Mouse (Mus musculus) lung, embryonic 15.5 days (tissue): Measurements from ENCODE around the gene Ckap4. TPM values are rescaled to one million over a fixed set of nuclear protein-coding genes. Genes with fewer than 3 reads are reported as not detected.
"Not testable (repeated sequence)": the region's sequence is repeated elsewhere in the genome, so short reads cannot be mapped to it uniquely, and the experiment has no call there.

Experiments used
- ATAC-seq: fragments of 200-750 bp; cut with Nextera tagmentation; 2 replicates; pipeline ENCODE4 v1.8.0; 2017; ENCODE audit warnings: moderate number of reproducible peaks, borderline replicate concordance; ENCODE audit not compliant: low FRiP score, low TSS enrichment; ENCODE audit errors: extremely low read depth
- H3K27ac ChIP-seq: fragments of 300-500 bp; sonication (generic); 2 replicates; pipeline ENCODE4 v1.5.1; 2015; ENCODE audit warnings: moderate library complexity, mild to moderate bottlenecking, inconsistent platforms
- H3K27me3 ChIP-seq: fragments of 300-500 bp; sonication (generic); 2 replicates; pipeline ENCODE4 v1.6.1; 2015; ENCODE audit warnings: inconsistent platforms
- H3K36me3 ChIP-seq: fragments of 300-500 bp; sonication (generic); 2 replicates; pipeline ENCODE4 v1.6.1; 2015; ENCODE audit warnings: inconsistent platforms
- H3K4me1 ChIP-seq: fragments of 300-500 bp; sonication (generic); 2 replicates; pipeline ENCODE4 v1.6.1; 2015; ENCODE audit warnings: inconsistent platforms
- H3K4me2 ChIP-seq: fragments of 300-500 bp; sonication (generic); 2 replicates; pipeline ENCODE4 v1.6.1; 2015; ENCODE audit warnings: inconsistent platforms, mild to moderate bottlenecking, moderate library complexity
- H3K4me3 ChIP-seq: fragments of 300-500 bp; sonication (generic); 2 replicates; pipeline ENCODE4 v1.5.1; 2015; ENCODE audit warnings: mild to moderate bottlenecking, inconsistent platforms
- H3K9ac ChIP-seq: fragments of 300-500 bp; sonication (generic); 2 replicates; pipeline ENCODE4 v1.6.1; 2015; ENCODE audit warnings: inconsistent platforms
- H3K9me3 ChIP-seq: fragments of 300-500 bp; sonication (generic); 2 replicates; pipeline ENCODE4 v1.6.1; 2016; ENCODE audit warnings: inconsistent platforms
- WGBS: fragments of 180-500 bp; shearing (Covaris S2); methylation state at CpG from one replicate; pipeline ENCODE4 v1.1.7; 2015; 5-methylcytosine and 5-hydroxymethylcytosine counted together
- polyA plus RNA-seq: library from polyadenylated mRNA; unstranded; fragments of >200 nt; fragmentation: Nextera tagmentation; extraction: Ambion mirVana; gene quantifications from 2 replicates; pipeline ENCODE4 v1.2.1, GENCODE M21; 2015

Gene Ckap4
- polyA plus RNA-seq, 1 experiment from 2014 or later, result 141 TPM

DNA sequence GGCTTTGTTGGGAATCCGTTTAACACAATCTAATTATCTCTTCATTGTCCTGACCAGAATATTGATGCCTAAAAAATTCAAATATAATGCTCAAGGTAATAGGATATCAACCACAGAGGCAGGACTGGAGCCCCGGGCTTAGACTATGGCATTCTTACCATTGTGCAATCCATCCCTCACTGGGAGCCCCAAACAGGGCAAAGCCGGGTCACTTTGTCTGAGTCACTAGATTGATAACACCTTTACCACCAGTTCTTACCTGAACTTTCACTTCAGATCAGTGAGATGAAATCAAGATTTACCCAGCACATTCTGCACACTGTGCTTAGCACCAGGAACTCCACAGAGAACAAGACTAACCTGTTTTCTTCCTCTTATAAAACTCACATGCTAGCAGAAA lies 50.3 kb downstream of the Ckap4 start:
- H3K9me3 ChIP-seq, result no peaks in the 10 kb centered on the region
- ATAC-seq, result no peak
- no peak overlapping the region for H3K27ac ChIP-seq
- H3K27me3 ChIP-seq, result no peaks in the 10 kb centered on the region
- no peak overlapping the region for H3K9ac ChIP-seq
- 55% methylated on average over 3 of the region's 3 CpGs for WGBS
- no peak overlapping the region for H3K4me2 ChIP-seq
- H3K4me1 ChIP-seq, result peaks cover 7% of the 10 kb centered on the region
- H3K36me3 ChIP-seq, result no peaks in the 10 kb centered on the region
- H3K4me3 ChIP-seq, result no peak overlapping the region

DNA sequence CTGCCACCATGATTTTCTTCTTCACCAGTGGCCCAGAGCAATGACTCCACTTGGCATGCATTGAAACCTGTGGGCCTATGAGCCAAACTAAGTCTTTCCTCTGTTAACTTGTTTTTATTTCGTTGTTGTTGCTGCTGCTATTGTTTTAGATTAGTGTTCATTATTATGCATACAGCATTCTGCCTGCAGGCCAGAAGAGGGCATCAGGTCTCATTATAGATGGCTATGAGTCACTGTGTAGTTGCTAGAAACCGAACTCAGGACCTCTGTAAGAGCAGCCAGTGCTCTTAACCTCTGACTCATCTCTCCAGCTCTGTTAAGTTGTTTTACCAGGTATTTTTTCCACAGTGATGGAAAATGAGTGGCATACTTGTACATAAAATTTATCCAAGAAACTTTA lies 50.8 kb downstream of the Ckap4 start:
- no peaks in the 10 kb centered on the region for H3K9me3 ChIP-seq
- WGBS, result 83% methylated on average over 2 of the region's 2 CpGs
- H3K27me3 ChIP-seq, result no peaks in the 10 kb centered on the region
- no peak overlapping the region for H3K9ac ChIP-seq
- no peak overlapping the region for H3K27ac ChIP-seq
- H3K4me3 ChIP-seq, result no peak overlapping the region
- peaks cover 7% of the 10 kb centered on the region for H3K4me1 ChIP-seq
- no peak for ATAC-seq
- H3K36me3 ChIP-seq, result no peaks in the 10 kb centered on the region
- no peak overlapping the region for H3K4me2 ChIP-seq

DNA sequence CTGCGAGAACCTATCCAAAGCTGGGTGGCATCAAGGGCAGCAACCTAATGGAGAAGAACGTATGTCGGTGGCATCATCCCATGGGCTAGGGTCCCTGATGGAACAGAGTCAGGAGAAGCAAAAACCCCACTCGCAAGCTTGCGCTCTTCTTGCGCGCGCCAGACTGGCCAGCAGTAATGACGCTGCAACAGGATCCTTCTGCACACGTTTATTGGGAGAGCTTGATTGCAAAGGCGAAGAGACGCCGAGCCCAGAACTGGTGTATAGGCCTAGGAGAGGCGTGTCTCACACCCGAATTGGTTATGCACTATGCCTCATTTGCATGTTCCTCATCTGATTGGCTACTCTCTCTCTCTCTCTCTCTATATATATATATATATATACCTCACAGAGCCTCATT lies 51.4 kb downstream of the Ckap4 start:
- not testable (repeated sequence) for H3K27me3 ChIP-seq, H3K9ac ChIP-seq, H3K27ac ChIP-seq, H3K4me2 ChIP-seq, H3K36me3 ChIP-seq, H3K4me3 ChIP-seq, H3K9me3 ChIP-seq, ATAC-seq
- peaks cover 13% of the 10 kb centered on the region for H3K4me1 ChIP-seq
- 94% methylated on average over 15 of the region's 15 CpGs for WGBS

DNA sequence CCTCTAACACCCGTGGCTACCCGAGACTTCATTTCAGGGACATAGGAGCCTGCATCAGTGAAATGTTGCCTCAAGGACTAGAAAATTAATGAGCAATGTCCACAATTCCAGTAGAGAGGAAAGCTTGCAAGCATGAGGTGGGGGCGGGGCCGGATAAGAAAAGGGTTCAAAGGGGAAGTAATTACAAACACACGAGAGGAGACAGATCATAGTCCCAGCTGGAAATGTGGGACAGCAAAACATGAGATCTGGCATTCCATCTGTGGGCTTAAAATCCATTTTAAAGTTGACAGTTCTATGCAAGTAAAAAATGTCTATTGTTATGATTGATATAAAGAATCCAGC lies 52.6 kb downstream of the Ckap4 start:
- peak; percentile 35; the same call in 1 of the 2 replicates for ATAC-seq
- Histone ChIP-seq H3K4me1 (peaks cover 14% of the 10 kb centered on the region), H3K27ac (peak overlapping the region; percentile 76), H3K27me3 (no peaks in the 10 kb centered on the region), H3K9ac (no peak overlapping the region), H3K4me2 (no peak overlapping the region), H3K9me3 (no peaks in the 10 kb centered on the region), H3K36me3 (no peaks in the 10 kb centered on the region), H3K4me3 (no peak overlapping the region)
- WGBS, result 50% methylated on average over 5 of the region's 5 CpGs

DNA sequence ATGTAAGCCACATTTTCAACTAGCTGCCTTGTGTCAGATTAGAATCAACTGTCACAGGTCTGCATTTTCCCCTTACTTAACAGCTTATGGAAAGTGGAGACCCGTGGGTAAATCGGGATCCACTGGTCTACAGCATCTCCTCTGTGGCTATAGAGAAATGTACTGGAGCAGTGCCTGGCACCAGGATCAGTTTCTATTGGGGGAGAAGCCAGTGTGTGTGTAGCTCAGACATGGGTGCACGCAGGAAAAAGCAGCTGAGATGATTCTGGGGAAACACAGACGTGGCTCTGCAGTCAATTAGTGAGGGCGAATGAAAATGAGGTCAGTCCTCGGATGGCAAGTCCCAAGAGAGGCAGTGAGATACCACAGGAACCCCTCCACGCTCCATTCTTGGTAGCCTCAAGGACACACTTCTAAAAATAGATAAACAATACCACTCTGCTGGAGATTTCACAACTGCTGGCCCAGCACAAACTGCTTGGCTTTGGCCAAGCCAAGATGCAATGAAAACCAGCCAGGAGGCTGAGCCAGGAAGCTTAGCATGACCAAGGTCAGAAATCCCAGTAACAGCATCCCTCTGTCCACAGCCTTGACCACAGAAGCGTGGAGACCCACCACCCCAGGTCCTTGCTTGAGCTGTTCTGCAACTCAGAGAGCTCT lies 53.1 kb downstream of the Ckap4 start:
- H3K4me3 ChIP-seq, result no peak overlapping the region
- WGBS, result 43% methylated on average over 8 of the region's 8 CpGs
- H3K4me2 ChIP-seq, result no peak overlapping the region
- H3K9ac ChIP-seq, result no peak overlapping the region
- H3K9me3 ChIP-seq, result no peaks in the 10 kb centered on the region
- ATAC-seq, result peak; percentile 53; the same call in 1 of the 2 replicates
- peak overlapping the region; percentile 76 for H3K27ac ChIP-seq
- peaks cover 14% of the 10 kb centered on the region for H3K4me1 ChIP-seq
- H3K27me3 ChIP-seq, result no peaks in the 10 kb centered on the region
- H3K36me3 ChIP-seq, result no peaks in the 10 kb centered on the region

DNA sequence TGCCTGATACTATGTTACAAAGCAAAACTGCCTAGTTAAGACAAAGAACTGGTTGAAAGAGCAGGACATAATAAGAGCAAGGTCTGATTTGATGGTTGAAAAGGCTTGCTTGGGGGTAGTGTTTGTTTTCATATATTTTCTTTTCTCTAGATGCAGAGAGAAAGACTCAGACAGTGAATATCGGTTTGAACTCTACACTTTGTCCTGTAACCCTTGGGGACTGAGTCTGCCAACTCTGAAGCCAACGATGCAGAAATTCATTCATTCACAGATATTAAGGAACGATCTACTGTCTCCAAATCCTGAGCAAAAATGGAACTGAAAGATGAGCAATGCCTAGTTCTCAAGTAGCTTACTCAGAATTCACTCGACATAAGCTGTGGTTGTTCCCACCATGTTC lies 53.7 kb downstream of the Ckap4 start:
- ATAC-seq, result no peak
- WGBS, result 85% methylated on average over 4 of the region's 4 CpGs
- Histone ChIP-seq H3K9me3 (no peaks in the 10 kb centered on the region), H3K4me1 (peaks cover 14% of the 10 kb centered on the region), H3K4me2 (no peak overlapping the region), H3K36me3 (no peaks in the 10 kb centered on the region), H3K27me3 (no peaks in the 10 kb centered on the region), H3K9ac (no peak overlapping the region), H3K4me3 (no peak overlapping the region), H3K27ac (peak overlapping the region; percentile 76; the same call in 1 of the 2 replicates)

DNA sequence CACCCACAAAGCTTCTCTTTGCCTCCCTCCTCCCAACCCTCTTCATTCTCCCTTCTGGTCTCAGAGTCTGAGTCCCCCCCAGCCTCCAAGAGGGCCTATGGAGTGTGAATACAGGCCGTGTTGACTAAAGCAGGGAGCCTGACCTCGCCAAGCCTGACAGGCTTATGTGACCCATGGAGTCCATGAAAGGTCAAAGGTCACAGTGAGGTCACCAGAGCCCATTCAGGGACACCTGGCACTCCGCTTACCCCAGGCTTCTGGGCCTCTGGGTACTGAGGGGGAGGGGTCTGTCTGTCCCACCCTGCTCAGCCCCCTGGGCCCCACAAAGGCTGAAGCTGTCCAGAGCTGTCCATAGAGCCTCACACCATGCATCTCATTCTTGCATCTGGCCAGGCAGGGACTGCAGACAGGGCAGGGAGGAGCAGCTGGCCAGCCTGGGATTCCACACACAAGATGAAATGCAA lies 56.2 kb downstream of the Ckap4 start:
- 22% methylated on average over 3 of the region's 3 CpGs for WGBS
- no peaks in the 10 kb centered on the region for H3K36me3 ChIP-seq
- no peak overlapping the region for H3K4me3 ChIP-seq
- peak; percentile 76 for ATAC-seq
- H3K9me3 ChIP-seq, result no peaks in the 10 kb centered on the region
- no peak overlapping the region for H3K4me2 ChIP-seq
- H3K9ac ChIP-seq, result no peak overlapping the region
- H3K4me1 ChIP-seq, result peaks cover 14% of the 10 kb centered on the region
- no peak overlapping the region for H3K27ac ChIP-seq
- H3K27me3 ChIP-seq, result no peaks in the 10 kb centered on the region

DNA sequence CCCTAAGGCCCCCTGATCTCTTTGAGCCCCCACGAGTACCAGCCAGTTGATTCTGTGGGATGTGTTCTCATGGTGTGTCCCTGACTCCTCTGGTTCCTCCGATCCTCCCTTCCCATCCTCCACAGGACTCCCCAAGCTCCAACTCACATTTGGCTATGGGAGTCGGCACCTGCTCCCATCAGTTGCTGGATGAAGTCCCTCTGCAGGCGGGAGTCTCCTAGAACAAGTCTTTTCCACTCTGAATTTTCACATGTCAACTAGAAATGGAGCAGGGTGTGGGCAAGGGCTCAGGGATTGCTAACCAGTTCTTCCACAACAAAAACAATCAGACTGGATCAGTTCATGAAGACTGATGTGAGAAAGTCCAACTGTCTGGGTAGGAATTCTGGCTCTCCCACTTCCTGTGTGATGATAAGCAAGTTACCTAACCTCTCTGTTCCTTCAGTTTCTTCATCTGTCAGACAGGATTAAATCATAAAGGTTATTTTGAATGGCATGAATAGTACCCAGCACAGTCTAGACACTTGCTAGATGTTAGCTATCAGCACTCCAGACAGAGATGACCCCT lies 56.7 kb downstream of the Ckap4 start:
- Histone ChIP-seq H3K4me2 (no peak overlapping the region), H3K27me3 (no peaks in the 10 kb centered on the region), H3K27ac (no peak overlapping the region), H3K4me3 (no peak overlapping the region), H3K9ac (no peak overlapping the region), H3K36me3 (no peaks in the 10 kb centered on the region), H3K4me1 (peaks cover 14% of the 10 kb centered on the region), H3K9me3 (no peaks in the 10 kb centered on the region)
- WGBS, result 41% methylated on average over 4 of the region's 4 CpGs
- ATAC-seq, result no peak

Other genes with a start within 250 kb of the Ckap4 start
- 2.0 and 2.6 TPM in 2 replicates for gene Nuak1, start 93.5 kb downstream of the Ckap4 start, polyA plus RNA-seq
- gene Tcp11l2, start 42.6 kb upstream of the Ckap4 start, polyA plus RNA-seq, result 24.4 and 29.0 TPM in 2 replicates
- gene Polr3b, start 88.2 kb upstream of the Ckap4 start, polyA plus RNA-seq, result 15.6 and 15.7 TPM in 2 replicates
- gene Rfx4, start 222.0 kb upstream of the Ckap4 start, polyA plus RNA-seq, result not detected in 2 replicates